Mouse (Mus musculus): ENCODE results near the gene Reep6.

DNA sequence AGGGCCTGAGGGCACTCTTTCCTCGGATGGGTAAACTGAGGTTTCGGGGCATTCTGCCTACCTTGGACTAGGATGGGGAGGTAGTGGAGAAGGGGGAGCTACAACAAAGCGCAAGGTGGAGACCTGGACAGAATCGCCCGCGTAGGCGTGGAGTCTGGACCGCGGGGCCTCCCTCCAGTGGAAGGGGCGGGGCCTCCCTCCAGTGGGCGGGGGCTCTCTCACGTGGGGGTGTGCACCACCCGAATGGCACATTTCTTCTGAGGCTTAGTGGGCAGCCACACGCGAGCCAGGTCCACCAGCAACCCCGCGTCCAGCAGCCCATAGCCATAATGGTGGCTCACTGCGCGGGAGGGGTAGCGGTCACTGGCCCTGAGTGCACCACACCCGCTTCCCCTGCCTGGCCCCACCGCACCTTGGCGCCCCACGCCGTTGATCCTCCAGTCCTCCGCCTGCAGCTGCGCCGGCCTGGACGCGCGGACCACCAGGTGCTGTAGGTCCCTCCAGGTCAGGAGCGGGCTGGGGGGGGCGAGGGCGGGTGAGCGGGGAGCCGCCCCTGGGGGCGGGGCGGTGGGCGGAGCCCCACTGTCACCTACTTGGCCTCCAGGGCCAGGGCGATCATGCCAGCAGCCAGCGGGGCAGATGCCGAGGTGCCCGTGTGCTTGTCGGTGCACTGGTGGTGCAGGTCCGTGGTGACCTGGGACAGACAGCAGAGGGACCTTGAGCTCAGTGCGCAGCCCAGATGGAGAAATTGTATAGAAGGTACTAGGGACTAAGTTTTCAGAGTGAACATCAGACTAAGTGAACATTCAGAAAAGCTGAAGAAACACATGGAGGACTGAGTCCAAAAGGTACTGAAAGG is 6.3 kb upstream of the Reep6 start:
- TF ChIP-seq CTCF (IDR thresholded peaks at IDR 0.05; ENCODE audit: low read depth, low read length) (no peak), GATA1 (IDR thresholded peaks at IDR 0.05; ENCODE audit: borderline replicate concordance, low read length) (no peak), GATA2 (IDR thresholded peaks at IDR 0.05; ENCODE audit: borderline replicate concordance, low read depth, low read length) (no peak), TAL1 (conservative IDR thresholded peaks at IDR 0.05; ENCODE audit: low read depth, low read length) (no peak)

All from G1E (cell line).